ENCODE assay signal across 11 mouse cellular contexts in the genomic region with DNA sequence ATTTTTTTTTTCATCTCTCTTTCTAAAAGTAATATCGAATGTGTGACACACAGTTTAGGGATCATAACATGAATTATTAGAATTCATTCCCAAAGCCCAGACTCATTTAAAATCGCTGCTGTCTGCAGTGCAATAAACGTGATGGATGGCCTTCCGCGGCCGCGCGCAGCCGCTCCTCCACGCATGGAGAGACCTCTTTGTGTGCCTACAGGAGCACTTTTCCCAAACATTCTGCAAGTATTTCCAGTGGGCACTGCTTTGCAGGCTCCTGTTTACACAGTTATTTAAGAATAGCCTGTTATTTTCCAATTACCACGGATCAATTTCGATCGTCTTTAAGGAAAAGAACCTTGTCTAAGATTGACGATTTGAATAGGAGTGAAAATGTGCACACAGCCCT.
DNase-seq lines count a peak whose midpoint lies in the region; ATAC-seq and TF ChIP-seq lines count a peak whose summit lies in the region.
"Had no signal": no experiment of that assay in that cellular context is flagged by ENCODE, and none has a peak within 500 bp of the region (broad histone marks: within the 10 kb centered on the region; RNA-seq: fewer than 3 reads in every experiment).

No protein-coding gene starts in this region.

- H3K4me3 ChIP-seq in kidney, embryonic 14.5 days (ENCODE audit: low read length): peak overlapping the region; percentile 0; the same call in 1 of the 2 replicates
- H3K4me3 ChIP-seq in hindbrain, embryonic 11.5 days (ENCODE audit: low read depth, low read length): no peak overlapping the region
- no peak overlapping the region for H3K4me3 ChIP-seq in neural tube, embryonic 14.5 days (ENCODE audit: low read depth, low read length)
- H3K4me3 ChIP-seq in liver, postnatal 0 days (ENCODE audit: low read depth, low read length): no peak overlapping the region

- H3K36me3 ChIP-seq in kidney, embryonic 14.5 days (ENCODE audit: control insufficient read depth, insufficient read depth, low read length): no peaks in the 10 kb centered on the region
- H3K36me3 ChIP-seq in hindbrain, embryonic 11.5 days (ENCODE audit: control insufficient read depth, insufficient read depth, low read length): no peaks in the 10 kb centered on the region
- no peaks in the 10 kb centered on the region for H3K36me3 ChIP-seq in neural tube, embryonic 14.5 days (ENCODE audit: control insufficient read depth, insufficient read depth, low read length)
- no peaks in the 10 kb centered on the region for H3K36me3 ChIP-seq in liver, postnatal 0 days (replicated peaks; ENCODE audit: insufficient read depth, low read length)

- no peak for DNase-seq in kidney, adult 8-10 months
- DNase-seq in hindbrain, embryonic 11.5 days (ENCODE audit: low spot score): peak; percentile 66
- DNase-seq in kidney, postnatal 4 days: peak; percentile 70 to 76
- DNase-seq in gastrocnemius, postnatal 25 days: no peak
- no peak for DNase-seq in liver, postnatal 0 days
- no peak for DNase-seq in heart, postnatal 25 days (ENCODE audit: low spot score)
- DNase-seq: B cell, adult 2 months; heart, postnatal 10 days; lung, postnatal 36 days had no signal

- no peaks in the 10 kb centered on the region for H3K9me3 ChIP-seq in kidney, embryonic 14.5 days (ENCODE audit: control insufficient read depth, low read length)
- no peaks in the 10 kb centered on the region for H3K9me3 ChIP-seq in hindbrain, embryonic 11.5 days (ENCODE audit: control insufficient read depth, low read length)
- no peaks in the 10 kb centered on the region for H3K9me3 ChIP-seq in neural tube, embryonic 14.5 days (ENCODE audit: control insufficient read depth, low read length)
- H3K9me3 ChIP-seq in liver, postnatal 0 days (ENCODE audit: low read length): no peaks in the 10 kb centered on the region

- no peak for TF ChIP-seq EP300 in liver, postnatal 0 days (IDR thresholded peaks at IDR 0.05; ENCODE audit: low read depth)

- no peaks in the 10 kb centered on the region for H3K27me3 ChIP-seq in kidney, embryonic 14.5 days (ENCODE audit: control insufficient read depth, insufficient read depth, low read length)
- H3K27me3 ChIP-seq in hindbrain, embryonic 11.5 days (ENCODE audit: control insufficient read depth, insufficient read depth, low read length): no peaks in the 10 kb centered on the region
- H3K27me3 ChIP-seq in neural tube, embryonic 14.5 days (ENCODE audit: control insufficient read depth, insufficient read depth, low read length): no peaks in the 10 kb centered on the region
- H3K27me3 ChIP-seq in liver, postnatal 0 days (ENCODE audit: insufficient read depth, low read length): no peaks in the 10 kb centered on the region

- peak overlapping the region; percentile 66; the same call in 1 of the 2 replicates for H3K27ac ChIP-seq in kidney, embryonic 14.5 days (ENCODE audit: low read depth, low read length)
- H3K27ac ChIP-seq in hindbrain, embryonic 11.5 days (ENCODE audit: low read depth, low read length): peak overlapping the region; percentile 83
- peak overlapping the region; percentile 72 for H3K27ac ChIP-seq in neural tube, embryonic 14.5 days (ENCODE audit: low read depth, low read length)
- no peak overlapping the region for H3K27ac ChIP-seq in liver, postnatal 0 days (ENCODE audit: low read depth)

- no peak for TF ChIP-seq CTCF in liver, postnatal 0 days (IDR thresholded peaks at IDR 0.05; ENCODE audit: low read depth)

- no peak overlapping the region for H3K9ac ChIP-seq in kidney, embryonic 14.5 days (ENCODE audit: low read depth, low read length)
- no peak overlapping the region for H3K9ac ChIP-seq in hindbrain, embryonic 11.5 days (ENCODE audit: low read depth, low read length)
- peak overlapping the region; percentile 9; the same call in 1 of the 2 replicates for H3K9ac ChIP-seq in neural tube, embryonic 14.5 days (replicated peaks; ENCODE audit: low read depth, low read length)
- no peak overlapping the region for H3K9ac ChIP-seq in liver, postnatal 0 days (replicated peaks)

- intact Hi-C loops in heart, postnatal 25 days (cut with DNase I): no loop called here

- H3K4me2 ChIP-seq in kidney, embryonic 14.5 days (replicated peaks; ENCODE audit: low read depth, low read length): peak overlapping the region; percentile 19
- no peak overlapping the region for H3K4me2 ChIP-seq in hindbrain, embryonic 11.5 days (replicated peaks; ENCODE audit: low read depth, low read length)
- peak overlapping the region; percentile 31 for H3K4me2 ChIP-seq in neural tube, embryonic 14.5 days (ENCODE audit: low read depth, low read length)
- H3K4me2 ChIP-seq in liver, postnatal 0 days (ENCODE audit: low read depth, low read length): no peak overlapping the region

- 9% methylated on average over 14 of the region's 14 CpGs for WGBS in kidney, embryonic 14.5 days
- 35% methylated on average over 14 of the region's 14 CpGs for WGBS in hindbrain, embryonic 11.5 days
- 9% methylated on average over 14 of the region's 14 CpGs for WGBS in neural tube, embryonic 14.5 days
- 82% methylated on average over 14 of the region's 14 CpGs for WGBS in liver, postnatal 0 days (ENCODE audit: insufficient replicate concordance)

- peak; percentile 84; the same call in 1 of the 2 replicates for ATAC-seq in kidney, embryonic 14.5 days (ENCODE audit: low FRiP score, low TSS enrichment)
- peak; percentile 56; the same call in 1 of the 2 replicates for ATAC-seq in hindbrain, embryonic 11.5 days (ENCODE audit: low FRiP score)
- ATAC-seq in neural tube, embryonic 14.5 days (ENCODE audit: low read depth): peak; percentile 59
- ATAC-seq in liver, postnatal 0 days: no peak

- no peaks in the 10 kb centered on the region for H3K4me1 ChIP-seq in kidney, embryonic 14.5 days (ENCODE audit: control insufficient read depth, insufficient read depth, low read length)
- no peaks in the 10 kb centered on the region for H3K4me1 ChIP-seq in hindbrain, embryonic 11.5 days (replicated peaks; ENCODE audit: control insufficient read depth, insufficient read depth, low read length)
- peaks cover 14% of the 10 kb centered on the region; the same call in 1 of the 2 replicates for H3K4me1 ChIP-seq in neural tube, embryonic 14.5 days (ENCODE audit: control insufficient read depth, insufficient read depth, low read length)
- H3K4me1 ChIP-seq in liver, postnatal 0 days (ENCODE audit: insufficient read depth): no peaks in the 10 kb centered on the region

Comparison
In these comparisons a context has a peak if more than half of its experiments do, and no peak if none do; other contexts are left out.
1. DNase-seq: peak in hindbrain, embryonic 11.5 days (single experiment) and kidney, postnatal 4 days (2 of 2); none in kidney, adult 8-10 months (0 of 2), gastrocnemius, postnatal 25 days (single experiment), liver, postnatal 0 days (single experiment) and heart, postnatal 25 days (single experiment).
2. H3K4me2 ChIP-seq: peak in kidney, embryonic 14.5 days (single experiment) and neural tube, embryonic 14.5 days (single experiment); none in hindbrain, embryonic 11.5 days (single experiment) and liver, postnatal 0 days (single experiment).